Mouse (Mus musculus): ENCODE data around the gene Kcnj3. TPM values are rescaled to one million over a fixed set of nuclear protein-coding genes. Genes with fewer than 3 reads are reported as not detected.
"Not testable (repeated sequence)": the region's sequence is repeated elsewhere in the genome, so short reads cannot be mapped to it uniquely, and the experiment has no call there.

Kcnj3 gene
- not detected for polyA plus RNA-seq (2017; shearing (Covaris generic))

DNA sequence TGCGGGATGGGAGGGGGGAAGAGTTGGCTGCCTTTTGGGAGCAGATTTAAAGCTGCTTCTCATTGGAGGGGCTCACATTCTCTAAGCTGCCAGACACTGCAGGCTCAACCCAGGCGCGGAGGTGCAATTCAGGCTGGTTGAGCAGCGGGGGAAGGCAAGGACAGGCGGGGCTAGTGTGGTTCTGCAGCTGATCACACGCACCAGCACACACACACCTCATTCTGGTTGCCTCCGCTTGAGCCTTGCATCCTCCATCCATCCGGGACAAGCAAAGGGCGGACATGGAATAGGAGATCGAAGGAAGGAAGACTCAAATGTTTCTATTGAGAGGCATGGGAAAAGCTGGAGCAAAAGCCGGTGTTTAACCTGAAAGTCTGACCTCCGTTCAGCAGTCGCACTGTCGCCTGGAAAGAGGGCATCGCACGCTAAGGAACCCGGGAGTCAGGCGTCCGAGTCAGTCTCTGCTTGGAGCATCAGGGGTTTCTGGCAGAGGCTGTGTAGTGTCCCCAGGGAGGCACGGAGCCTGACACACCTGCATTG is at the start of gene Kcnj3:
Gene Kcnj3 (plus strand): TSS at position 250 of the 540 bp plus-strand sequence.
- ATAC-seq, result no peak

DNA sequence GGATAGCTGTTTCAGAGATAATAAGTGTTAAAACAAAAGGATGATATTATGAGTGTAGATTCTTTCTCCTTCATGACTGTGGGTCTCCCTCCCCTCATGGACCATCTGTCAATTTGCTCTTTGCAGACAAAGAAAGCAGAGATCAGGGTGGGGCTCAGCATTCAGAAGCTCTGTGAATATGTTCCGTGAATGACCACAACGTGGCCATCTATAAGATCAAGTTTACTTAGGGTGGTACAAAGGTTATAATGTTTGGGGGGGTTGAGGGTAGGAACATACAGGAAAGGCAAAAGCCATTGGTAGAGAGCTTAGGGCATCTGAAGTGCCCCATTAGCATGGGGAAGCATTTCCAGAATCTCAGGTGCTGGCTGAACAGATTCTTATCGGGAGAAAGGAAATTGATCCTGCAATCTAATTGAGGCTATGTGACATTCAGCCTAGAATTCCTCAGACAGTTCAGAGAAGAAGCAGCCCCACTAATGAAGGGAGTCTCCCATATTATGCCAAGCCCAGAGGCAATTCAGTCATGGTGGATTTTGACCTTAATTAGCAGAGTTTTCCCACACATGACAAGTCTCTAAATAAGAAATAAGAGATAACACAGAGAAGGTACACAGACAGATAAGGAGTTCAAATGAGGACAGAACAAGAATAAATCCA is 45.3 kb upstream of the Kcnj3 start:
- ATAC-seq, result no peak

DNA sequence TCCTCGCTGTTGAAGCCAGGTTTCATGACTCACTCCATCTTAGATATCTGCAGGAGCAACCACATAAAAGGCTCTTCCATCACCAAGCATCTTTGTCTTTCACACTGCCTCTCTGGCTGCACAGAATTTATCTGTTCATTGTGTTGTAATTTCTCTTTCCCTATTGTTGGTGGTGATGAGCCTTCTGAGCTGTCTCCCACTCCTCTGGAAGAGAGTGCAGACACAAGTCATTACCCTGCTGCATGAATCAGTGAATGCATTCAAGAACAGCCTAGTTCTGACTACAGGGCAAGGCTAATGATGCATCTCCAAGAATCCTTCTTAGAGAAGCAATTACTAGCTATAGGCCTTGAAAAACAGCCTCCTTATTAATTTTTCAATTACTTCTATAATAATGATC is 30.5 kb upstream of the Kcnj3 start:
- ATAC-seq, result no peak

DNA sequence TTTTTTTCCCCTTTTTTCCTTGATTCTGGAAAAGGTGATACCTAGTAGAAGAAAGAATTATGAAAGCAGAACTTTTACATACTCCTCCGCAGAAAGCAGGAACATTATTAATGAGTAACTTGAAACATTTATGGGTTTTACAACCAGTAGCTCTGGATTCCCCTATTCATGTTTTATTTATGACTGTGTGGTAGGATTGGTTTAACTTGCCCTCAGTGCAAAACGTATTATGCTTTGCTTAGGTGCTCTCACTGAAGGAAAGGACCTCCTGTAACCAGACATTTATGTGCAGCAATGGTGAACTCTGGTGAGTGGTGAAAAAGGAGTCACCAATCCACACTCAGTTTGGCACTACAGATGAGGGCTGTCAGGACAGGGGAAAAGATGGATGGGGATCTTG is 8.1 kb upstream of the Kcnj3 start:
- no peak for ATAC-seq

DNA sequence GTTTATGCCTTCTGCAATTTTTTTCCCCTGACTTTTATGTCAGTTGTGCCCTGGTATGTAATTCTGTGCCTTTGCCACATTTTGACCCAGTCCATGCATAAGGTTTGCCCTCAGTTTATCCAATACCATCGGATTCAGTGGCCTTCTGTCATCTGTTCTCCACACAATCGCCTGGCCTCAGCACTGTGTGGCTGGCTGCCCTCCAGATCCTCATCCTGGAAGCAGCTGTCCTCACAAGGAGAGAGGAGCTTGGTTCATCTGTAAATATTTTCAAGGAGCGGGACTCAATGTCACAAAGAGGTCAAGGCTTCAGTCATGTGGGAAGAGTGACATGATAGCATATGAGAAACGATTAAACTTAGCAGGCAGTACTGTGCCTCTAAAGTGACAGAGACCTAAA is 3.7 kb upstream of the Kcnj3 start:
- ATAC-seq, result no peak

DNA sequence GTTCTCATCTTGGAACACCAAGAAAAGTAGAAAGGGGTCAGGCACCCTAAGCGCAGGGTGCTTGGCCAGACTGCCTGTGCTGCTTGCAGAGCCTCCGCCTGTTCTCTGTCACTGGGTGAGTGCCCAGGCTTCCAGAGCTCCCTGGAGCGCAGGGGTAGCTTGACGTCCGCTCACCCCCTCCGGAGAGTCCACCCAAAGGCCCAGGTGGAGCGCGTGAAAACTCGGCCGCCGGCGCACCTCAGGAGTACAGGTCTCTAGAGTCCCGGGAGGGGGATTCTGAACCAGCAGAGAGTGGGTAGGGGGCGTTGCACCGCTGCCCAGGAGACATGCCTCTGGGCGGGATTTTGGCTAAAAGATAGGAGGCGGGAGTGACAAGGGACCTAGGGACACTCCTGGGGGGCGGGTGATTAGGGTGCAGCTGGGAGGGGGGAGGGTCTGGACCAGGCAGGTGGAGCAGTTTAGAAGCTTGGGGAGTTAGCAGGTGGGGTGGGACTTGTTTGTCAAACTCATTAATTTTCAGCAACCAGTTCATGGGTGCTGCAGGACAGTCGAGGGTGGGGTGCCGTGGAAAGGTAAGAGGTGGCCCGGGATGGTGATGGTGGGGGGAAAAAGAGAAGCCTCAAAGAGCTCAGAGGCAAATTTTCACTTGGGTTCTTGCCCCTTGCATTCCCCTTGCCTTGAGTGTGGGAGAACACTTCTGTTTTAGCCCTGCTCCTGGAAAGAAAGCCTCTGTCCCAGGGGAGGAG is 664 bp downstream of the Kcnj3 start:
- no peak for ATAC-seq

DNA sequence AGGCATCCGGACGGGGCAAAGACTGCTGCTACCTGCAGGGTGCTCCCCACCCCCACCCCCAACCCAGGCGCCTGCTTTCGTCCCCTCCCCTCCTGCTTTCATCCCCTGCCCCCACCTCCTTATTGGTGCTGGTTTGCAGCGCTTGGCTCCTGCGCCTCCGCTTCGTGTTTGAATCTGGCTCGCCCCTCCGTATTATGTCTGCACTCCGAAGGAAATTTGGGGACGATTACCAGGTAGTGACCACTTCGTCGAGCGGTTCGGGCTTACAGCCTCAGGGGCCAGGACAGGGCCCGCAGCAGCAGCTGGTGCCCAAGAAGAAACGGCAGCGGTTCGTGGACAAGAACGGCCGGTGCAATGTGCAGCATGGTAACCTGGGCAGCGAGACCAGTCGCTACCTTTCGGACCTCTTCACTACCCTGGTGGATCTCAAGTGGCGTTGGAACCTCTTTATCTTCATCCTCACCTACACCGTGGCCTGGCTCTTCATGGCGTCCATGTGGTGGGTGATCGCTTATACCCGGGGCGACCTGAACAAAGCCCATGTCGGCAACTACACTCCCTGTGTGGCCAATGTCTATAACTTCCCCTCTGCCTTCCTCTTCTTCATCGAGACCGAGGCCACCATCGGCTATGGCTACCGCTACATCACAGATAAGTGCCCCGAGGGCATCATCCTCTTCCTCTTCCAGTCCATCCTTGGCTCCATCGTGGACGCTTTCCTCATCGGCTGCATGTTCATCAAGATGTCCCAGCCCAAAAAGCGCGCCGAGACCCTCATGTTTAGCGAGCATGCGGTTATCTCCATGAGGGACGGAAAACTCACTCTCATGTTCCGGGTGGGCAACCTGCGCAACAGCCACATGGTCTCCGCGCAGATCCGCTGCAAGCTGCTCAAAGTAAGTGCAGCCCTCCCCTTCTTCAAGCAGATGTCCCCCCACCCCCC is 1.5 kb downstream of the Kcnj3 start:
- no peak for ATAC-seq

DNA sequence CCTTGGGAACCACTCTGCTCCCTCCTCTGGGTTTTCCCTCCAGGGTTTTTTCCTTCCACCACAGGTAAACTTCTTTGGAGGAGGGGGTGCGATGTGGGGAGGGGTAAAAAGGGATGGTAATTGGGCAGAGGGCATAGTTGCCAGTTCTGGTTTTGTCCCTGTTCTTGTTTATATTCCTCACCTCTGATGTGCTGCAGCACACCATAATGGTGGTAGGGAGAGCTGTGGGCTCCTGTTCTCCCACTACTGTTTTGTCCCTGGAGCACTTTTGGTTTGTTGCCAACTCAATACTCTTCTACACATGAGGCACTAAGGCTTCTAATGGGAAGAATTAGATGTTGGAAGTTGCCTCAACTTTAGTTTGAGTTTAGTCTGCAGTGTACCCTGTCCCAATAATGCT is 2.2 kb downstream of the Kcnj3 start:
- ATAC-seq, result no peak

DNA sequence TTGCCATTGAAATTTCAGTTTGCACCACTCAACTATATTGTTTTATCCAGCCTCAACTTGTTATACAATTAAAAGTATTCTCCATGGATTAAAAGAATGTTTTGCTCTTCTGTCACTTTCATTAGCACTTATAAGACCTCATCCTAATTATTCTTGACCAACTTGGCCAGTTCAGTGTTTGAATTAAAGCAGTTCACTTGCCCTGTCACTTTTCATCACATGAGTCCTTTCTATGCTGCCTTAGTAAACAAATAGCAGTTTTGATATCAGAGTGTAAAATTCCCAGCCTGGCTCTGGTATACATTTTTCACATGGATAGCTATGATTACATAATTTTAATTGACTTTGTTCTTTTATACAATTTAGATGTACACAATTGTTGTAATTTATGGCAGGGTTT is 3.4 kb downstream of the Kcnj3 start:
- no peak for ATAC-seq

DNA sequence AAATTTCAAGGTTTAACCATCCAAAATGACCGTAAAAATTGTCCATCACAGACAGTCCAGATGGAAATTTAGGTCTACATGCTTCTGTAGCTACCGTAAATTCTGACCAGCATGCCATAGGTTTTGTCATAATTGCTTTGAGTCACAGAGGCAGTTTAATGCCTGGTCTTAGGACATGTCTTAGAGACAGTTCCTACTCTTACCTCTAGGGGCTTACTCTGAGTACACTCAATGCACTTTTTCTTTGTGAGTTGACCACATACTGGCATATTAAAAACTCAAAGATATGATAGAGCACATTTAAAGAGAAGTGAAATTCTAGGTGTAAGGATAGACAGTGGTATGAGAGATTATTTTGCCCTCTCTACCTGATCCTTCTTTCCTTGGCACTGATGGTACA is 6.2 kb downstream of the Kcnj3 start:
- ATAC-seq, result no peak

DNA sequence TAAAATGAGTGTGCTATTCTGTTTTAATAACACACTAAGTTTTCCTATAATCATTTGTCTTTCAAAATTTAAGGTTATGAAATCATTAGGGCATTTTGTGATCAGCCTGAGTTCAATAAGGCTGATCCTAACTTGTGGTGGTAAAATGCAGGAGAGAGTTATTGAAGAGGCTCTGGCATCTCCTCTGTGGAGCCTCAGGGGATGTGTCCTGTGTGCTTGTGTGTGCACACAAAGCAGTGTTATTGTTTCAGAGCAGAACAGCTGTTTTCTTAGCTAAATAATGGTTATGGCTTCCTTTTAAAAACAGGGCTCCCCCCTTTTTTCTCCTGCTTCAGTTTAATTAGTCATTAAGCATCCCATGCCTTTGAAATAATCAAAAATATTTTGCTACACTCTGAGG is 11.5 kb downstream of the Kcnj3 start:
- ATAC-seq, result no peak

DNA sequence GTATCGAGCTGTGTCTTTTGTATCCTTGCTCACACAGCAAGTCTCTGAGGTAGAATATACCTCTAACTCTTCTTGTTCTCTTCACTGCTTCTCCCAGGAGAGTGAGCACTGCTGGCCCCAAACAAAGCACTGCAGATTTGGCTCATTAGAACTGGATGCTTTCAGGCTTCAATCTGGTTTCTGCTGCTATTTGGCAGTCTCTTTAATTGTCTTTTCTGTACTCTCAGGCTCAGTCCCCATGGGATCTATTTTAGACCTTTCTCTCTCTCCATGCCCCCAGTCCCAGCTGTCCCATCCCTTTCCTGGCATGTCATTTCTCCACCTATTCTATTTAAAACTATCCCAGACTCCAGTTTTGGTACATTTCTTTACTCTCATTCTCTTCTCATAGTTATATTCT is 15.0 kb downstream of the Kcnj3 start:
- no peak for ATAC-seq

DNA sequence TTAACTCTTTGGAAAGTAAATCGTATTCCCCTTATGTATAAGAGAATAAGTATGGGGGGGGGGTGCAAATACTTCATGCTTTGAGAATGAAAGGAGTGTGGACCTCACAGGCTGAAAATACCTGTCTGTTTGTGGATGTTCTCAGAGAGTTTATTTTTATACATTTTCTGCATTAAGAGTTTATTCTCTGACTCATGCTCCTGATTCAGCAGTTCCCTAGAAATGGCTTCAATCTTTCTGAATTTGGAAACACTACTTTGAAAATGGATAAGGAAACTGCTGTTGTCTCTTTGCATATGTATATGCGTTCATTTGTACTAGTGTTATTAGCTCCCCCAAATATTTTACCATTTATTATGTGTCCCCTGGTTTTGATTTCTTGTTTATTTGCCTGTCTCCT is 23.4 kb downstream of the Kcnj3 start:
- ATAC-seq, result no peak

DNA sequence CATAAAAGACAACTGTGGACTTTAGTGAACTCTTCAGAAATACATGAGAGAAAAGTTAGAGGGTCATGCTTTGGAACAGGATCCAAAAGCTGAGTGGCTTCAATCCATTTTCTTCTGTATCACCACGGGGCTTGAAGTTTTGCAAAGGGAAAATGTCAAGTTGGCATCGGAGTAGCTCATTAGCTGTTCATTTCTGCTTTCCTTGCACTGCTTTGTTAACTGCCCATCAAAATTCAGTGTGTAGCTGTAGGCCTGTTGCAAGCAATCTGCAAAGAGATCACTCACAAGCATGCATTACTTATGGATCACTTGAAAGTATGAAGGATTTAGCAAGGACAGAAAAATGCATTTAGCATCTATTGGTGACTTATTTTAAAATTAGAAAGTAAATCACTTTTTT is 33.4 kb downstream of the Kcnj3 start:
- ATAC-seq, result no peak

DNA sequence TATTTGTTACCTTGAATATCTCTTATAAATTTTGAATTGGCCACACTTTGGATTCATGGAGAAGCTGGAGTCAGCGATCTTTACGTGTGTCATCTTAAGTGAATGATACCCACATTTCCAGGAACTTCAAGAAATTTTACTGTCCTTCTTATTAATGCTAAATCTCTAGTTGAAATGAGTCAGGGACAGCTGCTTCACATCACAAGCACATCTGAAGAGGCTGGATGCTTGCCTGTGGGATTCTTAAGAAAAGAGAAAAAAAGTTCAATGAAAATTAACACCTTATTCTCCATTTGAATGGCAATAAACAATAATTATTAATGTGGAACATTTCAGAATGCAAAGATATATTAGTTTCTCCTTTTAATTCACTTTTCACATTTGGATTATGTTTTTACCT is 34.2 kb downstream of the Kcnj3 start:
- no peak for ATAC-seq

DNA sequence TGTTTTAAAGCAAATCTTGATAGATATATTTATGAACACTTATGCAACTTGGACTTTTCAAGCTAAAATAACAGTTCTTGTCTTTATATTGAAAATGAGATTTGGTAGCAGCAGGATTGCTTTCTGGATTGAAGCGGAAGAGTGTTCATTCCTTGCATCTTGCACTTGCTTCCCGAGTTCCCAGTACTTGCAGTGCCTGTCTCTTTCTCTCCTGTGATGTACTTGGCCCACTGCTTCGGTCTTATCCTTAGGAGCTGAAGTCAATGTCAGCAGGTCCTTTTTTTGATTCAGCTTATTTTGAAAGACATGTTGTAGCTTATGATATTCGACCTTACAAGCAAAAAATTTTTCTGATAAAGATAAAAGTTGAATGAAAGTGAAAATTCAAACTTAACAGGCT is 43.7 kb downstream of the Kcnj3 start:
- ATAC-seq, result no peak

DNA sequence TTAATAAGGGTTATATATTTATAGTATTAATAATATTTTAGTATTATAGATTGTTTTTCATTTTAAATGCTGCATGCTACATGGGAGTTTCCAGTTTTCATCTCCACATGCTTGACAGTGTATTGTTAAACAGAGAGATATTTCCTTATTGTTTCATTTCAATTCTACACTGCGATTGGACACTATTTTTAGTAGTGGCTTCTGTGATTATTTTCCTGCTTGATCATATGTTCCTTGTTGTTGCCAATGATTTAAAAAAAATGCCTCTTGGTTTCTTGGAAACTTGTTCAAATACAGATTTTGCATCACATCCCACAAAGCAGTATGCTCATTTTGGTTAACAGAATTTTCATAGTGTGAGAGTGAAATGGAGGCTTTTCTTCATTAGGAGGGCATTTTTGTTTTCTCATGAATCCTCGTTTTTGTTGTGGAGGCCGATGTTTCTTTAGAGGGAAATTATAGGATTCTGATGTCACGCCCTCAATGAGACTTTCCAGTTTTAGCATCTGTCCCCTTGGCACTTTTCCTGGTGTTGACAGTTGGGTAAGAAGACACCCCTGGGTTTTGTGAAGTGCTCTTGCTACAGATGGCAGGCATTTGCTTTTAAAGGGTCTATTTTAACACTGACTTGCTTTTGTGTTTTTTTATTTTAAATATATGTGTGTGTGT is 44.3 kb downstream of the Kcnj3 start:
- ATAC-seq, result no peak

DNA sequence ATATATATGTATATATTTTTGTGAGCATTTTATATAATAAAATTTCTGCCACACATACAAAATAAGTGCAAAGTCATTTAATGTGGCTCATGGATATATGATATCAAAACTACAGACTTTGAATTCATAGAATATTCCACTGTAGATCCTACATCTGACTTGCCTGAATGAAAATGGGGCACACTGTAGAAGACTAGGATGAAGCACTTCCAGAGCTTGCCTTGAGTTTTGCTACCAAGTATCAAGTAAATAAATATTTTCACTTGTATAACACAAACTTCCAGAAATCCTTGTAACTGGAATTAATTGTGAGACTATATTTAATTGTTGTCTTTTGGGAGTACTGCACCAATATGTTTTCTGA is 44.8 kb downstream of the Kcnj3 start:
- ATAC-seq, result no peak

DNA sequence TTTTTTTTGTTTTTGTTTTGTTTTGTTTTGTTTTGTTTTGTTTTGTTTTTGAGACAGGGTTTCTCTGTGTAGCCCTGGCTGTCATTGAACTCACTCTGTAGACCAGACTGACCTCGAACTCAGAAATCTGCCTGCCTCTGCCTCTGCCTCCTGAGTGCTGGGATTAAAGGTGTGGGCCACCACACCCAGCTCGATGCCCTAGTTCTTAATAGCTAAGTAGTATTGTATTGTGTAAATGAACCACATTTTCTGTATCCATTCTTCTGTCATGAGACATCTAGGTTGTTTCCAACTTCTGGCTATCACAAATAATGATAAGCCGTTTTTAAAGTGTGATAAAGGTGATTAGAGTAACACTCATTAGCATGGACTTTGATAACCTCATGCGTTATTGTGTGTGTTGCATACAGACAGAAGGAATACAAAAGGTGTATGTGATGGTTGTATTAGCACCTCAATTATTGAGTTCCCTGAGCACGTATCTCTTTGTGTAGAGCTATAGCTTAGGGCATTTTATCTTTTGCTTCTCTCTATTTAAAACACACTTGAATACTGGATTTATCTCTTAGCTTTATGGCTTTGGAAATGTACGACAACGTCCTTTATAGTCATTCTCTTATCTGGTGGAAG is 49.8 kb downstream of the Kcnj3 start:
- not testable (repeated sequence) for ATAC-seq

DNA sequence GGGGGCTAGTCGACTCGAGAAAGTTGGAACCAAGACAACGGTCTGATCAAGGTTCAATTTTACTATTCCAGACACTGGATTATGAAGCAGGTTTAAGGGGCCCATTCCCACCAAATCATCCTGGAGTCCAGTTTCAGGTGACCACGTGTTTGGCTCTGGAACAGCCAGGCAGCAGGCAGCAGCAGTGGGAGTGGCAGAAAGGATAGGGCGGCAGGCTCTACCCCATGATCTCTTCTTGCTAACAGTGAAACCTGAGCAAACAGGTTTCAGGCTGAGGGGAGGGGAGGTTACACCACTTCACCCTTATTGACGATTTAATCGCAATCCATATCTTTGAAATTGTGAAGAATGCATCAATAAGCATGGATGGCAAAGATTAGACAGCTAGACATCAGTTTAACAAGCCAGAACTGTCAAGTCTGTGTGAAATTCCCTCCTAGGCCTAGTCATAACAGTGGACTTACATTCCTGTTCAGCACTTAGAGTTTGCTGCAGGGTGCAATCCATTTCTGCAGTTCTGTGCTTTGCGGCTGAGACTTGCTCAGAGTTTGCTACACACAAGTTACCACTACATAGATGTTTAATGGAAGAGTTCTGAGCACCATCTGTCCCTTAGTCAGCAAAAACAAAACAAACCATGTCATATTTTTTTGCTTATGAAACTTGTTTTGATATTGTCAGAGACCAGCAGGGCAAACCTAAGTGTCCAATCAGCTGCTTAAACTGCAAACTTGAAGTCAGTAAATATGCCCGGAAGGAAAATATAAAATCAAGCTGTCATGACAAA is 67.8 kb downstream of the Kcnj3 start:
- ATAC-seq, result no peak

DNA sequence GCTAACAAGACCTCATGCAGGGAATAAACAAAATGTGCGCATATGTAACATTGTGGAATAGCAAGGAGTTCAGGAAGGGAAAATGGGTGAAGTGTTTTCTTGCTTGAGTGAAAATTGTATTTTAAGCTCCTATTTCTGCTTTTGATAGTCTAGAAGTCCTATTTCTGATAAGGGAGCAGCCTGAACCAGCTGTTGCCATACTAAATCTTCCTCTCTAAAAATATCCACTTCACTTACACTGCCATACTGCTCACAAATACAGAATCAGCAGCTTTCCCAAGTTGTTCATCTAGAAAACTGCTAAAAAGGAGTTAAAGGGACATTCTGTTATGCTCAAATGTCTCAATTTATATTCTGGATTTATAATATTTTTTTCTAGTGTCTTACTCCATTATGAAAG is 69.9 kb downstream of the Kcnj3 start:
- no peak for ATAC-seq
